Mouse (Mus musculus) stomach, embryonic 16.5 days (tissue): ENCODE results near the gene Ncln. TPM values are rescaled to one million over a fixed set of nuclear protein-coding genes. Genes with fewer than 3 reads are reported as not detected.
"Not testable (repeated sequence)": the region's sequence is repeated elsewhere in the genome, so short reads cannot be mapped to it uniquely, and the experiment has no call there.

Experiments
- ATAC-seq: fragments of 200-750 bp; cut with Nextera tagmentation; 2 replicates; pipeline ENCODE4 v1.8.0; 2017; ENCODE audit warnings: moderate number of reproducible peaks, moderate TSS enrichment; ENCODE audit not compliant: insufficient read depth, low FRiP score
- H3K27ac ChIP-seq: fragments of 300-500 bp; sonication (generic); 2 replicates; pipeline ENCODE4 v1.5.1; 2014; ENCODE audit warnings: low read length
- H3K27me3 ChIP-seq: fragments of 300-500 bp; sonication (generic); 2 replicates; pipeline ENCODE4 v1.6.1; 2014; ENCODE audit warnings: low read length, control low read depth, mixed read lengths; ENCODE audit not compliant: control insufficient read depth, insufficient read depth
- H3K36me3 ChIP-seq: fragments of 300-500 bp; sonication (generic); 2 replicates; pipeline ENCODE4 v1.6.1; 2014; ENCODE audit warnings: low read length; ENCODE audit not compliant: control insufficient read depth, insufficient read depth
- H3K4me1 ChIP-seq: fragments of 300-500 bp; sonication (generic); 2 replicates; pipeline ENCODE4 v1.6.1; 2014; ENCODE audit warnings: low read length, control low read depth, mixed read lengths; ENCODE audit not compliant: control insufficient read depth, insufficient read depth
- H3K4me2 ChIP-seq: fragments of 300-500 bp; sonication (generic); 2 replicates; pipeline ENCODE4 v1.6.1; 2014; ENCODE audit warnings: low read depth, low read length, mixed read lengths
- H3K4me3 ChIP-seq: fragments of 300-500 bp; sonication (generic); replicated peaks from 2 replicates; pipeline ENCODE4 v1.5.1; 2014; ENCODE audit warnings: mild to moderate bottlenecking, low read length
- H3K9ac ChIP-seq: fragments of 300-500 bp; sonication (generic); 2 replicates; pipeline ENCODE4 v1.6.1; 2014; ENCODE audit warnings: low read length
- H3K9me3 ChIP-seq: fragments of 300-500 bp; sonication (generic); replicated peaks from 2 replicates; pipeline ENCODE4 v1.6.1; 2016; ENCODE audit warnings: low read length, control low read depth; ENCODE audit not compliant: control insufficient read depth
- WGBS: fragments of 180-500 bp; shearing (Covaris S2); extraction: QIAGEN DNeasy Blood & Tissue Kit; methylation state at CpG from one replicate; pipeline ENCODE4 v1.1.7; 2014; 5-methylcytosine and 5-hydroxymethylcytosine counted together
- polyA plus RNA-seq: library from polyadenylated mRNA; unstranded; fragments of >200 nt; fragmentation: Nextera tagmentation; extraction: Ambion mirVana; gene quantifications from 2 replicates; pipeline ENCODE4 v1.2.1, GENCODE M21; 2015

The Ncln gene
- polyA plus RNA-seq, 1 experiment from 2014 or later = 88.4 TPM

DNA sequence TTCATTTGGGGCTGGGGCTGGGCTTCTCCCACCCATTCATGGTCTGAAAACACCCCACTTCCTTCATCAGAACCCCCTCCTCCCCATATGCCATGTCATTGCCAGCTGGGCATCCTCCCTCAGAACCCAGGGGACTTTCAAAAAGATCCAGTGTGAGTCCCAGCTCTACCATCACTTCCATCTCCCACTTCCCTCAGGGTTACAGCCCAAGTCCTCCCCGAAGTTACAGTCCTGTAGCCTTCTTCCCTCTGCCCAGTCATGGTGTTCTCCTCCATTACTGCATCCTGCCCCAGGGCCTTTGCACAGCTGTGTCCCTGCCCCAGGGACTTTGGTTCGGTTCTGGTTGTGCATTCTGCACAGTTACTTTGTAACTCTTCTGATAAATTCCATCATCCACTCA is 42.1 kb downstream of the Ncln start:
- Histone ChIP-seq H3K9ac (no peak overlapping the region), H3K27ac (no peak overlapping the region), H3K4me2 (no peak overlapping the region), H3K4me3 (no peak overlapping the region), H3K4me1 (no peaks in the 10 kb centered on the region), H3K9me3 (no peaks in the 10 kb centered on the region), H3K36me3 (no peaks in the 10 kb centered on the region), H3K27me3 (peaks cover 64% of the 10 kb centered on the region)
- ATAC-seq = no peak
- 72% methylated on average over 2 of the region's 2 CpGs for WGBS

- 6% methylated on average over 14 of the region's 14 CpGs for WGBS
- no peaks in the 10 kb centered on the region for H3K9me3 ChIP-seq
- no peak overlapping the region for H3K9ac ChIP-seq
- ATAC-seq = no peak
- no peaks in the 10 kb centered on the region for H3K36me3 ChIP-seq
- peaks cover 66% of the 10 kb centered on the region for H3K27me3 ChIP-seq
- no peak overlapping the region for H3K4me3 ChIP-seq
- H3K27ac ChIP-seq = no peak overlapping the region
- H3K4me1 ChIP-seq = no peaks in the 10 kb centered on the region
- no peak overlapping the region for H3K4me2 ChIP-seq
These were observed 43.3 kb downstream of the Ncln start for GRCm38 (mm10) chr10:81452947-81453288.

GRCm38 (mm10) chr10:81452237-81452946 is 43.8 kb downstream of the Ncln start:
- Histone ChIP-seq H3K27me3 (peaks cover 66% of the 10 kb centered on the region), H3K36me3 (no peaks in the 10 kb centered on the region), H3K4me2 (no peak overlapping the region), H3K27ac (no peak overlapping the region), H3K4me3 (no peak overlapping the region), H3K4me1 (no peaks in the 10 kb centered on the region), H3K9me3 (no peaks in the 10 kb centered on the region), H3K9ac (no peak overlapping the region)
- no peak for ATAC-seq
- WGBS = 7% methylated on average over 36 of the region's 36 CpGs

- no peak overlapping the region for H3K4me3 ChIP-seq
- peaks cover 62% of the 10 kb centered on the region for H3K27me3 ChIP-seq
- no peaks in the 10 kb centered on the region for H3K36me3 ChIP-seq
- H3K4me2 ChIP-seq = no peak overlapping the region
- H3K27ac ChIP-seq = no peak overlapping the region
- no peak overlapping the region for H3K9ac ChIP-seq
- no peaks in the 10 kb centered on the region for H3K9me3 ChIP-seq
- H3K4me1 ChIP-seq = no peaks in the 10 kb centered on the region
- 49% methylated on average over 6 of the region's 6 CpGs for WGBS
- no peak for ATAC-seq
These were observed 44.8 kb downstream of the Ncln start for GRCm38 (mm10) chr10:81451365-81451745.

GRCm38 (mm10) chr10:81450641-81451364 is 45.4 kb downstream of the Ncln start:
- Histone ChIP-seq H3K4me1 (no peaks in the 10 kb centered on the region), H3K27me3 (peaks cover 57% of the 10 kb centered on the region), H3K27ac (no peak overlapping the region), H3K36me3 (no peaks in the 10 kb centered on the region), H3K4me3 (no peak overlapping the region), H3K9me3 (no peaks in the 10 kb centered on the region), H3K4me2 (no peak overlapping the region), H3K9ac (no peak overlapping the region)
- WGBS = 60% methylated on average over 9 of the region's 9 CpGs
- ATAC-seq = no peak

- 2% methylated on average over 7 of the region's 7 CpGs for WGBS
- Histone ChIP-seq H3K27ac (no peak overlapping the region), H3K4me3 (no peak overlapping the region), H3K9me3 (no peaks in the 10 kb centered on the region), H3K9ac (no peak overlapping the region), H3K36me3 (no peaks in the 10 kb centered on the region), H3K27me3 (peaks cover 50% of the 10 kb centered on the region), H3K4me2 (no peak overlapping the region), H3K4me1 (no peaks in the 10 kb centered on the region)
- ATAC-seq = peak; percentile 82
These were observed 46.1 kb downstream of the Ncln start for GRCm38 (mm10) chr10:81450140-81450539.

GRCm38 (mm10) chr10:81445516-81445915 is 50.7 kb downstream of the Ncln start:
- WGBS = 28% methylated on average over 2 of the region's 2 CpGs
- not testable (repeated sequence) for H3K9me3 ChIP-seq, H3K4me1 ChIP-seq, H3K27ac ChIP-seq, ATAC-seq, H3K27me3 ChIP-seq, H3K4me2 ChIP-seq, H3K4me3 ChIP-seq, H3K9ac ChIP-seq, H3K36me3 ChIP-seq

- Histone ChIP-seq H3K4me2 (no peak overlapping the region), H3K9ac (no peak overlapping the region), H3K27ac (no peak overlapping the region), H3K4me3 (no peak overlapping the region), H3K9me3 (no peaks in the 10 kb centered on the region), H3K4me1 (no peaks in the 10 kb centered on the region), H3K36me3 (no peaks in the 10 kb centered on the region), H3K27me3 (no peaks in the 10 kb centered on the region)
- ATAC-seq = 0 out of 2 replicates have a peak, but pooled peaks have one; percentile 53
These were observed 55.2 kb downstream of the Ncln start for GRCm38 (mm10) chr10:81441019-81441418.
